Mouse (Mus musculus): ENCODE results near the gene Trpc2. TPM values are rescaled to one million over a fixed set of nuclear protein-coding genes. Genes with fewer than 3 reads are reported as not detected.

The Trpc2 gene
- polyA plus RNA-seq, 1 experiment from 2014 or later: not detected

DNA sequence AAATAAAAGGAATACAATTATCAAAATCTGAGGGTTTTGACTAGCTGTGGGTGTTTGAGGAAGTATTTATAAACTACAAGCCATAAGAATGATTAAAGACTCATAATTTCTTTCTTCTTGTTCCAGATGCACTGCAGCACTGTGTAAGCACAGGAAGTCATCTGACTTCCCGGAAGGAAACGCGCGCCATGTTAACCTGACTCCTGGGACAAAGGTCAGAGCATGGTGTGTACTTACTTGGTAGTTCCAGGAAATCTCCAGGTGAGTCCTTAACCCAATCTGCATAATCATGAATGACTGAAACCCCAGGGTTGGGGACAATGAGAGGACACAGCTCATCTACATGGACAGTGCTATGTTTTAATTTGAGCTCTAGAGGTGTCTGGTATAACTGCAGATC, 49.5 kb downstream of the Trpc2 start:
- ATAC-seq (replicated peaks; ENCODE audit: insufficient number of reproducible peaks, low FRiP score, low TSS enrichment): no peak
- Histone ChIP-seq H3K9ac (ENCODE audit: low read depth, low read length) (no peak overlapping the region), H3K4me2 (no peak overlapping the region), H3K9me3 (replicated peaks; ENCODE audit: control insufficient read depth, low read length) (no peaks in the 10 kb centered on the region), H3K4me3 (ENCODE audit: low read depth, low read length) (no peak overlapping the region), H3K36me3 (ENCODE audit: control insufficient read depth, insufficient read depth, low read length) (peaks cover 42% of the 10 kb centered on the region), H3K27me3 (ENCODE audit: control insufficient read depth, insufficient read depth, low read length) (no peaks in the 10 kb centered on the region), H3K27ac (ENCODE audit: low read depth, low read length) (no peak overlapping the region), H3K4me1 (ENCODE audit: control insufficient read depth, insufficient read depth, low read length) (no peaks in the 10 kb centered on the region)
- WGBS (ENCODE audit: insufficient replicate concordance): 91% methylated on average over 4 of the region's 4 CpGs

DNA sequence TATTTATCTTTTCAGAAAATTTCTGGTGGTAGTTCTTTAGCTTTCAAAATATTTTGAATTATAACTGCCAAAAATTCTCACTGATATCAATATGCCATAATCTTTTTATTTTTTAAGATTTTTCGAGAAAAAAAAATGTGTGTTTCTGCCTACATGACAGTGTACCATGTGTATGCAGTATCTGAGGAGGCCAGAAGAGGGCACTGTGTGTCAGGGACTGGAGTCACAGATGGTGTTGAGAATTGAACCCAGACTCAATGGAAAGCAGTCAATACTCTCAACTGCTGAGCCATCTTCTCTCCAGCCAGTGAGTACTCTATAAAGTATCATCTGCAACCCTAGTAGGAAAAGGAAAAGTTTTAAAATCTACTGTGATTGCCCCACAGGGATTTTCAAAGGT, 54.5 kb downstream of the Trpc2 start:
- Histone ChIP-seq H3K4me2 (no peak overlapping the region), H3K4me1 (ENCODE audit: control insufficient read depth, insufficient read depth, low read length) (no peaks in the 10 kb centered on the region), H3K27me3 (ENCODE audit: control insufficient read depth, insufficient read depth, low read length) (no peaks in the 10 kb centered on the region), H3K4me3 (ENCODE audit: low read depth, low read length) (no peak overlapping the region), H3K9ac (ENCODE audit: low read depth, low read length) (no peak overlapping the region), H3K27ac (ENCODE audit: low read depth, low read length) (no peak overlapping the region), H3K36me3 (ENCODE audit: control insufficient read depth, insufficient read depth, low read length) (peaks cover 39% of the 10 kb centered on the region), H3K9me3 (replicated peaks; ENCODE audit: control insufficient read depth, low read length) (no peaks in the 10 kb centered on the region)
- ATAC-seq (replicated peaks; ENCODE audit: insufficient number of reproducible peaks, low FRiP score, low TSS enrichment): no peak
- 88% methylated on average over 1 of the region's 1 CpGs for WGBS (ENCODE audit: insufficient replicate concordance)

DNA sequence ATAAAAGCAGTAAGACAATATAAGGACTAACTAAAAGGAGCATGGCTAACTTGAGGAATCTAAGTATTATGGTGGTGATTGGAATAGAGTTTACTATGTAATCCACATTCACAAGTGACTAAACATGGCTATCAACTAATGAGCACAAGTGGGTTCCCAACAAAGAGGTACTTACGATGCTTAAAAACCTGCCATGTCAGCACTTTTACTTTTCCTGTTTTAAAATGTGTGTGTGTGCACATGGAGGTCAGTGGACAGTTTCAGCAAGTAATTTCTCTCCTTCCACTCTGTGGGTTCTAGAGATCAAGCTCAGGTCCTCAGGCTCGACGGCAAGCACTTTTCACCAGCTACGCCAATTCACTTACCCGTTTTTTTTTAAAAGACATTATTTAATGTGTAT, 55.0 kb downstream of the Trpc2 start:
- Histone ChIP-seq H3K27me3 (ENCODE audit: control insufficient read depth, insufficient read depth, low read length) (no peaks in the 10 kb centered on the region), H3K4me3 (ENCODE audit: low read depth, low read length) (no peak overlapping the region), H3K27ac (ENCODE audit: low read depth, low read length) (no peak overlapping the region), H3K36me3 (ENCODE audit: control insufficient read depth, insufficient read depth, low read length) (peaks cover 37% of the 10 kb centered on the region), H3K4me2 (no peak overlapping the region), H3K9ac (ENCODE audit: low read depth, low read length) (no peak overlapping the region), H3K9me3 (replicated peaks; ENCODE audit: control insufficient read depth, low read length) (no peaks in the 10 kb centered on the region), H3K4me1 (ENCODE audit: control insufficient read depth, insufficient read depth, low read length) (no peaks in the 10 kb centered on the region)
- WGBS (ENCODE audit: insufficient replicate concordance): 96% methylated on average over 5 of the region's 5 CpGs
- ATAC-seq (replicated peaks; ENCODE audit: insufficient number of reproducible peaks, low FRiP score, low TSS enrichment): no peak

Other genes starting within 250 kb of the Trpc2 start
- gene Inppl1, start 244.9 kb upstream of the Trpc2 start, polyA plus RNA-seq (2014; fragmentation: Nextera tagmentation; extraction: Ambion mirVana): 33.6 and 52.0 TPM in 2 replicates
- gene Folr2, start 225.9 kb upstream of the Trpc2 start, polyA plus RNA-seq (2014; fragmentation: Nextera tagmentation; extraction: Ambion mirVana): not detected in 2 replicates
- 73.3 and 76.5 TPM in 2 replicates for gene Anapc15, start 219.4 kb upstream of the Trpc2 start, polyA plus RNA-seq (2014; fragmentation: Nextera tagmentation; extraction: Ambion mirVana)
- gene Folr1, start 212.3 kb upstream of the Trpc2 start, polyA plus RNA-seq (2014; fragmentation: Nextera tagmentation; extraction: Ambion mirVana): 3.2 and 4.3 TPM in 2 replicates
- gene Lamtor1, start 177.2 kb upstream of the Trpc2 start, polyA plus RNA-seq (2014; fragmentation: Nextera tagmentation; extraction: Ambion mirVana): 137 and 146 TPM in 2 replicates
- 0.10 and 0.61 TPM in 2 replicates for gene Tomt, start 176.8 kb upstream of the Trpc2 start, polyA plus RNA-seq (2014; fragmentation: Nextera tagmentation; extraction: Ambion mirVana)
- gene Lrrc51, start 149.2 kb upstream of the Trpc2 start, polyA plus RNA-seq (2014; fragmentation: Nextera tagmentation; extraction: Ambion mirVana): 5.3 and 6.5 TPM in 2 replicates
- gene Numa1, start 149.0 kb upstream of the Trpc2 start, polyA plus RNA-seq (2014; fragmentation: Nextera tagmentation; extraction: Ambion mirVana): 58.0 and 64.1 TPM in 2 replicates
- 1.4 and 1.7 TPM in 2 replicates for gene Il18bp, start 64.4 kb upstream of the Trpc2 start, polyA plus RNA-seq (2014; fragmentation: Nextera tagmentation; extraction: Ambion mirVana)
- 20.2 and 22.0 TPM in 2 replicates for gene Rnf121, start 17.6 kb upstream of the Trpc2 start, polyA plus RNA-seq (2014; fragmentation: Nextera tagmentation; extraction: Ambion mirVana)
- gene Xndc1, start 17.6 kb upstream of the Trpc2 start, polyA plus RNA-seq (2014; fragmentation: Nextera tagmentation; extraction: Ambion mirVana): 15.7 and 18.3 TPM in 2 replicates
- 0.70 and 1.4 TPM in 2 replicates for gene Xntrpc, start 17.4 kb upstream of the Trpc2 start, polyA plus RNA-seq (2014; fragmentation: Nextera tagmentation; extraction: Ambion mirVana)
- gene Art1, start 18.6 kb downstream of the Trpc2 start, polyA plus RNA-seq (2014; fragmentation: Nextera tagmentation; extraction: Ambion mirVana): 9.5 and 9.8 TPM in 2 replicates
- gene Art5, start 26.4 kb downstream of the Trpc2 start, polyA plus RNA-seq (2014; fragmentation: Nextera tagmentation; extraction: Ambion mirVana): 0.84 and 1.9 TPM in 2 replicates
- gene Chrna10, start 33.7 kb downstream of the Trpc2 start, polyA plus RNA-seq (2014; fragmentation: Nextera tagmentation; extraction: Ambion mirVana): not detected in 2 replicates
- gene Nup98, start 127.1 kb downstream of the Trpc2 start, polyA plus RNA-seq (2014; fragmentation: Nextera tagmentation; extraction: Ambion mirVana): 36.1 and 36.5 TPM in 2 replicates
- 52.0 and 53.5 TPM in 2 replicates for gene Pgap2, start 127.1 kb downstream of the Trpc2 start, polyA plus RNA-seq (2014; fragmentation: Nextera tagmentation; extraction: Ambion mirVana)
- 47.5 and 59.6 TPM in 2 replicates for gene Rhog, start 172.9 kb downstream of the Trpc2 start, polyA plus RNA-seq (2014; fragmentation: Nextera tagmentation; extraction: Ambion mirVana)
- 9.1 and 13.5 TPM in 2 replicates for gene Stim1, start 184.7 kb downstream of the Trpc2 start, polyA plus RNA-seq (2014; fragmentation: Nextera tagmentation; extraction: Ambion mirVana)

All from heart, embryonic 11.5 days (tissue).